Mouse (Mus musculus): ENCODE results near the gene Wdfy3.

- TF ChIP-seq POLR2A (IDR thresholded peaks at IDR 0.05; ENCODE audit: borderline replicate concordance, control insufficient read depth, low read depth, low read length) (no peak), CTCF (IDR thresholded peaks at IDR 0.05; ENCODE audit: control insufficient read depth, insufficient read depth, low read length) (no peak)
These were observed 121.1 kb downstream of the Wdfy3 start for GRCm38 (mm10) chr5:101948641-101949040.

All from bone marrow, adult 2 months (tissue).